Mouse (Mus musculus) neural tube, embryonic 10.5 days (tissue): ENCODE measurements around the gene Leng9.

Experiments
- DNase-seq: peaks from one replicate; pipeline ENCODE4 v3.0.0-alpha.2; 2017; ENCODE audit warnings: low spot score; ENCODE audit errors: extremely low spot score

Leng9 gene

DNA sequence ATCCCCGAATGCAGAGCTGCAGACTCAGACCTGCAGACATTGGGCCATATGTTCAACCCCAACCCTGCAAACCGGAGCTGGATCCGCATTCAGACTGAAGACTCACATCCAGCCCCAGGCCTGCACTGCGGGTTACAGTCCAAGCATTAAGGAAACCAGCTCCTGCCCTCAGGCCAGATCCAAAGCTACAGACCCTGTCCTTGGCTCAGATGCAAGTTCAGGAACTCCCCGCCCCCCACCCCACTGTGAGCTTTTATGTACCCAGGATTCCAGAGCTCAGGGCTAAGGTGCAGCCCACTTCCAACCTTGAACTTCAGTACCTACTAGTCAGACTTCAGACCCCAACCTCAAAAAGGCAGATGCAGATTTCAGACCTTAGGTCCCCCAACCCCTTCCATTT is 25.3 kb downstream of the Leng9 start:
- no peak for DNase-seq

DNA sequence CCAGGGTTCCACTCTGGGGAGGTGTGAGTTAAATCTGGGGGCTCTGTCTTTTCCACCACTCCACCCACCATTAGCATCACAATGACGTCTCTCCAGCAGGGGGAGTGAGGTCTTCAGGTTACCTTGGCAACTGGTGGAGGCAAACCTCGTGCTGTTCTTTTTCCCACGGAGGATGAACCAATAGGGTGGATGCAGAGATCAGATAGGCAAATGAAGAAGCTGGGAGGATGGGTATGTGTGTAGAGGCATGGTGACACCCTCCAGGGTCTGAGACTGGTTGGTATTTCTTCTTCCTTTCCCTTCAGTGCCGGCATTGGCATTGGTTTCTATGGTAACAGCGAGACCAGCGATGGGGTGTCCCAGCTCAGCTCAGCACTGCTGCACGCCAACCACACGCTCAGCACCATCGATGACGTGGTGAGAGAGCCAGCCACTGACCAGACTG is 25.8 kb downstream of the Leng9 start:
- peak; percentile 73 for DNase-seq

DNA sequence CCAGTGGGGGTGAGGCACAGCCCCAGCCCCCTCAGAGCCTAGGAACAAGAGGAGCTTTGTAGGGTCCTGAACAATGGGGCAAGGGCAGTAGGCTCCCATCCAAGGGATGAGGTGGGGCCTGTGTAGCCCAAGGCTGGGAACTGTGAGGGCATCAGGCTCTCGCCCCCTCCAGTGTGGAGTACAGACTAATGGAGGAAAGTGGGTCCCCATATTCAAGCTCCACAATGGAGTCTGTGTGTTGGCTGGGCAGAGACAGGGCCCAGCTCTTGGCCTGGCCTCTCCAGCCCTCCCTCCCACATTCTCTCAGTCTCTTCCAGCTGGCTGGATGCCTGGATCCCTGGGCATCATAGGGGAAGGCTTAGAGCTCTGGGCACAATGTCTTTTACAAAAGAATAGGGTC is 26.4 kb downstream of the Leng9 start:
- DNase-seq, result peak; percentile 32

DNA sequence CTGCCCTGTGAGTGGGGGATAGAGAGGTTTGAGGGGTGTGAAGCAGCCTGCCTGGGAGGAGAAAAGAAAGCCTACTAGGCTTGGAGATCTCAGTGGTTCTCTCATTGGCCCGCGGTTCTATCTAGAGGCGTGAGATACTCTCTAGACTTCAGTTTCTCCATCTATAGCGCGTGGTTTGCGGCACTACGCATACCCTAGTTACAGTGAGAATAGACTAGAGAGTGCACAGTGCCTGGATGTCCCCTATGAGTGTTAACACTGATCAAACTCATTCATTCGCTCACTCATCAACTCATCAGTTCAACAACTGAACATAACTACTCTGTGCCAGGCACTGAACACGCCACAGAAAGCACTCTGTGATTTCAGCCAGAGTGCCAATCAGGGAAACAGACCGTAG is 27.4 kb downstream of the Leng9 start:
- no peak for DNase-seq

DNA sequence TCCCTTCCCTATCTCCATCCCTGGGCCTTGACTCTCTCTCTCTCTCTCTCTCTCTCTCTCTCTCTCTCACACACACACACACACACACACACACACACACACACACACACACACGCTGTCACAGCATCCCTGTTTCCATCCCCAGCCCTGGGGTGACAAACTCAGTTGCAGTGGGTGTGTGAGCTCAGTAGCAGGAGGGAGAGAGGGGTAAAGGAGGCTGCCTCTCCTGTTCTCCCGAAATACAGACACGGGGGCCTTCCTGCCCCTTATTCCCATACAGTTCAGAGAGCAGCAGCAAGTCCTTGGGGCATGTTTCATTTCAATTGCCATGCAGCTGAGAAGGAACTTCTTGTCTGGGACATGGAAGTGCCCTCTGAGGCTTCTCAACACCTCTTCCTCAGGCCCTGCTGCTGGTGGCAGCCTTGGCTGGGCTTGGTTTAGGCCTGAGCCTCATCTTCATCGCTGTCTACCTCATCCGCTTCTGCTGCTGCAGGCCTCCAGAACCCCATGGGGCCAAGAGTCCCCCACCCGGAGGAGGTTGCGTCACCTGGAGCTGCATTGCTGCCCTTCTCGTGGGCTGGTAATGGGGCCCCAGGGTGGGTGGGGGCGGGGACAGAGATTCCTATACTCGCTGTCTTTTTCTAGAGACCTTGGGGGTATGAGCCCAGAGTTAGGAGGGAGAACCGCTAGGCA is 28.0 kb downstream of the Leng9 start:
- DNase-seq, result no peak

DNA sequence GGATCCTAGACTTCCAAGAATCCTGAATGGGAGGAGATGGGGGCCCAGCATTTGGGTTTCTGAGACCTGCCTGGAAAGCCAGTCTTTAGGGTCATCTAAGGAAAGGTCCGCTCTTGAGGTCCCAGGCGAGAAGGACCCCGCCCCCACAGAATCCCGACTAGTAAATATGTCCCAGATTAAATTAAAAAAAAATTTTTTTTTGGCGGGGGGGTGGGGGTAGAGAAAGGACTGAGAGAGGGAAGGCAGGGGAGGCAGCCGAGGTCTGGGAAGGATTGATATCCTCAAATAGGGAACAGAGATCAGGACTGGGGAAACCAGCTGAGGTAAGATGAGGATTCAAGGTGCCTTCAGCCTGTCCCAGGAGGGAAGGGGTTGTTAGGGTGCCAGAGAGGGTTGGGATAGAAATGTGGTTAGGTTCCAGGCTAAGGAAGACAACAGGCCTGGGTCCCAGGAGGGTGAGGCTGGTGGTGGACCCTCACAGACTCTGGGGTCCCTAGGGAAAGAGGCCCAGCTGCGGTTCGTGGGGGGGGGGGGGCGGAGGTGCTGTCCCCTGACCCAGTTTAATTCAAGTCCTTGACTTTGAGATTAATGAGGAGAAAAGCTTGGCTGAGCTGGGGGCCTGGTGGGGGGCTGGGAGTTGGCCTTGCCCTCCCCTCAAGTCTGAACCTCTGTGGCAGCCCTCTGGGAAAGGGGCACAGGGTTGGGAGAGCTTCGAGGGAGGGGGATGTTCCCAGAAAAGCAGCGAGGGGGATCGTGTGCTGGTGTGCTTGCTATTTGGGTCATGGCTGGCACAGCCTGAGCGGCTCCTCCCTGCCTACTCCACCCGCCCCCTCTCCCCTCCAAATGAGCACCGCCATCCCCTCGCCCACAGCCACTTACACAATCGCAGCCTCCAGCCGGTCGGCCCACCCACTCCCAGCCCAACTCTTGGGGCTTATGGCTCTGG is 29.9 kb downstream of the Leng9 start:
- no peak for DNase-seq

DNA sequence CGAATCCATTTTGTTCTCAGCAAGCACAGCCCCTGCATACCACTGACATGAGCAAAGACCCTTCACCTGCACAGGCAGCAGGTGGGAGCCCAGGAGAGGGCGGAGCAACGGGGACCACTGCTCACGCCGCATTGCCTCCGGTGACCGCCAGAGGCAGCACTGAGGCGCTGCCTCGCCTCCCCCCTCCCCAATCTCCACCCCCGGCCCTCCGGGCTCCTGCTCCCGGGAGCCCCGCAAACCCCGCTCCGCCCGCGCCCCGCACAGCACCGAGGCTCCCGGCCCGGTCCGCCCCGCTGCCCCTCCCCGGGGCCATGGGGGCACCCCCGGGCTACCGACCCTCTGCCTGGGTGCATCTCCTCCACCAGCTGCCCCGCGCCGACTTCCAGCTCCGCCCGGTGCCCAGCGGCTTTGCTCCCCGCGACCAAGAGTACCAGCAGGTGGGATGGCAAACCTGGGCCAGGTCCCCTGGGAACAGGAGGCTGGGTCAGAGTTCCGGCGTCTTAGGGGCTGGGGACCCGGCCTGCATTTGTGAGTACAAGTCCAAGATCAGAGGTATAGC is 30.8 kb downstream of the Leng9 start, which contains the start of gene Ttyh1:
TSS of gene Ttyh1 (plus strand) at position 65 of the 559 bp plus-strand sequence.
- DNase-seq, result peak; percentile 63

DNA sequence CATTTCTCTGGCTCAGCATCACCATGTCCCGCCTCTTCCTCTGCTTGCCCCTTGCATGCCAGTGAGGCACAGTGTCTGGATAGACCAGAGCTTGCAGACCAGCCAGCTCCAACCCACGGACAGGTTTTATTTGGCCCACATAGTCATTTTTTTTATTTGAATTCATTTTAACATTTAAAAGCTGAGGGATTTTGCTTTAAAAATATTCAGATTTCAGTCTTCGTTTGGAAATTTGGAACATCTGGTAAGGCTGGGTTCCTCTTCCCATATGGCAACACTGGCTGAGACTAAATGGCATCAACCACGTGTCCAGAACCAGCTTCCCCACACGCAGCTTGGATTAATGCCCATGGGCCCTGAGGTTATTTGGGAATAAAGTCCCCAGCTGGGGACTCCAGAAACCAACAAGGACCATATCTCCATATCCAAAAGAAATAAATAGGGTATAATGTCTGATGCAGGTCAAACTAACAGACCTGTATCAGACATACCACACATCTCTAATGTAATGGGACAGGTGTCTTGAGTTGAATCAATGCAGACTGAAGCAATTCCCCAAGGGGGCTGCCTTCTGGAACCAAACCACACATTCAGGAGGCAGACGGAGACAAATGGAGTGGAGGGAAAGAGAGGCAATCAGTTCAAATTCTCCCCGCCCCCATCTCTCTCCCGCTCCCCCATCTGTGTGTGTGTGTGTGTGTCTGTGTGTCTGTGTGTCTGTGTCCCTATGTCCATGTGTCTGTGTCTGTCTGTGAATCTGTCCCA is 32.9 kb downstream of the Leng9 start:
- DNase-seq, result no peak

DNA sequence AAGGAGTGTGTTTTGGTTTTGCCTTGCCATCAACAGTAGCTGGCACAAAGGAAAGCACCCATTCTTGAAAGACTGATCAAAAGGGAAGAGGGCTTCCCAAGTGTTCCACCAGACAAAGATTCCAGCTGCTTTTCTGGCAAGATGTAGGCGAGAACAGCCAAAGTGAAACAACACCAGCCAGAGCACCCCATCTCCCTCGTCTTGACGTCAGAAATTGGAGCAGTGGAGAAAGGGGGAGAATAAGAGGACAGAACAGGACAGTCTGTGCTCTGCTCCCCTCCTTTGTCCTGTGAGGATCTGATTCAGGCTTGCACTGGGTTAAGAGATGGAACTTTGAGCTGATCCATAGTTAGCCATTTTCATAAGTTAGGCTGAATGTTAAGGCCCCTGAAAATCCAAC is 38.4 kb downstream of the Leng9 start:
- no peak for DNase-seq

DNA sequence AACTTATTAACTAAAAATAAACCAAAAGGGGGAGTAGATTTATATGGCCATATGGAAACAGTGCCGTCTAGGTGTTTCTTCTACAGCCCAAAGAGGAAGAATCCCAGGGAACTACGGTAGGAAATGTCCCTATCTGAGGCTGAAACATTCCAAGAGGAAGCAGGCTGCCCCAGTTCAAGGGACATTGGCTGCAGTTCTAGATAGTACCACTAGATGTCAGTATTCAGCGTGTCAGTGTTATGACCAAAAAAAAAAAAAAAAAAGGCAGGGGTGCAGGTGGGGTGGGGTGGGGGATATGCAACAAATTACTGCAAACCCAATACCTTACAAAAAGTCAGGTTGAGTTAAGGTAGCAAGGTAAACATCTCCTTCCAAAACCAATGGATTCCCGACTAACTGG is 46.8 kb downstream of the Leng9 start:
- DNase-seq, result no peak

DNA sequence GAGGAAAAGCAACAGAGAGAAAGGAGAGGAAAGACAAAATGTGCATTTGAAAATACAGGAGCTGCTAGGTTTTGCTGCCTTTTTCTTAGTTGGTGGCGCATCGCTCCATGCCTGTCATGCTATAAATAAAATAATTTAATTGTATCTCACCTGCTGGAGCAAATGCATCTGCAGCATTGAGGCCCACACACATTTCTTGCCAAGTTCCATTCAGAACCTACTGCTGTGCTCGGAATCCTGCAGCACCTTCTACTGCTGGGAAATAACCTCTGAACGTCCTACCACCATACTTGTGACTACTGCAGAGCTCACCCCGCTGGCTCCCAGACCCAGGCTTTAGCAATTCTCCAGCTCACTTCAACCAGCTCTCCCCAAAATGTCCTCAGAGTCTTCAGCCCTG is 49.0 kb downstream of the Leng9 start:
- no peak for DNase-seq

DNA sequence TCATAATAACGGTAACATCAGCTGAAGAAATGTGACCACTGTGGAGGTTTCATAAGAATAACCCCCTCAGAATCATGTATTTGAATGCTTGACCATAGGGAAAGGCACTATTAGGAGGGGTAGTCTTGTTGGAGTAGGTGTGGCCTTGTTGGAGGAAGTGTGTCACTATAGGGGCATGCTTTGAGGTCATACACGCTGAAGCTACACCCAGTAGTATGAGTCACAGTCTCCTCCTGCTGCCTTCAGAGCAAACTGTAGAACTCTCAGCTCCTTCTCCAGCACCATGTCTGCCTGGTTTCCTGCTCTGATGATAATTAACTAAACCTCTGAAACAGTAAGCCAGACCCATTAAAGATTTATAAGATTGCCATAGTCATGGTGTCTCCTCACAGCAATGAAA is 51.3 kb downstream of the Leng9 start:
- no peak for DNase-seq

DNA sequence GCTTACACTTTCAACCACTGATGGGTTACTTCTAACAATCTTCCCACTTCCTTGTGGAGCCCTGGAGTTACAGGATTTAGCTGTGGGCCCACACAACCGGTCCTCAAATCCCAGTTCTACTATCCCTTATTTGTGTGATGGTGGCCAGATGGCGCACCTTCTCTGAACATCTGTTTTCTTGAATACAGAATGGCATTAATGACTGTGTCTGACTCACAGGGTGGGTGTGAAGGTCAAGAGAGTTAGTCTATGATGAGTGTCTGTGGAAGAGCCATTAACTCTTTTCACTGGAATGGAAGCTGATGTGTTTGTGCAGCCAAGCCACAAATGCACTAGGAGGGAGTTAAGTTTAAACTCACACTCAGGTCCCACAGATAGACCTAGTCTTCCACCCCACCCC is 51.9 kb downstream of the Leng9 start:
- DNase-seq, result no peak
